ENCODE assay signal across 18 mouse cellular contexts in the genomic region with DNA sequence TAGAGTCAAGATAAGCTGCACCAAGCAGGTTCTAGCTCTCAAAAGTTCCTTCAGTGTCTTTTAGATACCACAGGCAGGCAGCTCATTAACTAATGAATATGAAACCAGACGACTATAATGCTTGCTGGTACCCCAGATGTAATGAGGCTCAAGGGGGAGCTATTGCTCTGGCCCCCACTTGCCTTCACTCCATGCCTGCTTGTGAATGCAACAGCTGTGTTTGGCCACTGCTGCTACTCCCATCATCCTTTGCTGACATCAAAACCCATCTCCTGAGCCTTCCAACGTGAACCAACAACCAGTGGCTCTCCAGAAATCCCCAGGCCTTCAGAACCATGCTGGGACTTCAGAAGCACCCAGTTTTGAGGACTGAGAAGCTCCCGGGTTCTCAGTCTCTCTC.
"Had no signal": no experiment of that assay in that cellular context is flagged by ENCODE, and none has a peak within 500 bp of the region (broad histone marks: within the 10 kb centered on the region; RNA-seq: fewer than 3 reads in every experiment).

No protein-coding gene starts in this region.

- H3K27me3 ChIP-seq: limb, embryonic 12.5 days; limb, embryonic 15.5 days; liver, embryonic 13.5 days; neural tube, embryonic 12.5 days; neural tube, embryonic 15.5 days had no signal

- H3K27ac ChIP-seq: kidney, postnatal 0 days; limb, embryonic 12.5 days; limb, embryonic 15.5 days; liver, embryonic 13.5 days; neural tube, embryonic 12.5 days; neural tube, embryonic 15.5 days had no signal

- H3K4me2 ChIP-seq: limb, embryonic 12.5 days; limb, embryonic 15.5 days; liver, embryonic 13.5 days; midbrain, embryonic 11.5 days; neural tube, embryonic 12.5 days; neural tube, embryonic 15.5 days had no signal

- H3K4me1 ChIP-seq: limb, embryonic 12.5 days; limb, embryonic 15.5 days; liver, embryonic 13.5 days; neural tube, embryonic 12.5 days; neural tube, embryonic 15.5 days had no signal

- DNase-seq: kidney, adult 2 months; kidney, postnatal 25 days; left cerebral cortex, postnatal 4 days; liver, embryonic 13.5 days; lung, adult 2 months; lung, postnatal 14 days; lung, postnatal 4 days; midbrain, embryonic 14.5 days; retina, postnatal 1 day; right cerebral cortex, postnatal 25 days; thymus, adult 2 months; thymus, postnatal 14 days had no signal

- H3K4me3 ChIP-seq: limb, embryonic 12.5 days; limb, embryonic 15.5 days; liver, embryonic 13.5 days; neural tube, embryonic 12.5 days; neural tube, embryonic 15.5 days had no signal

- H3K9me3 ChIP-seq: limb, embryonic 12.5 days; limb, embryonic 15.5 days; liver, embryonic 13.5 days; neural tube, embryonic 12.5 days; neural tube, embryonic 15.5 days had no signal

- H3K36me3 ChIP-seq: limb, embryonic 12.5 days; limb, embryonic 15.5 days; liver, embryonic 13.5 days; neural tube, embryonic 12.5 days; neural tube, embryonic 15.5 days had no signal

- H3K9ac ChIP-seq: limb, embryonic 12.5 days; limb, embryonic 15.5 days; liver, embryonic 13.5 days; neural tube, embryonic 12.5 days; neural tube, embryonic 15.5 days had no signal
